Mouse (Mus musculus) neutrophil, adult 5-6 weeks (primary cell): ENCODE results near the gene Cenpx. TPM values are rescaled to one million over a fixed set of nuclear protein-coding genes. Genes with fewer than 3 reads are reported as not detected.
A peak's percentile ranks its signal among the peaks of the same experiment; 100 is the strongest.
"Not testable (repeated sequence)": the region's sequence is repeated elsewhere in the genome, so short reads cannot be mapped to it uniquely, and the experiment has no call there.

ENCODE experiments used
- ATAC-seq: fragments of 151-379, 151-347 bp; 2 replicates; pipeline ENCODE4 v1.8.0; 2017; ENCODE audit warnings: mild to moderate bottlenecking, moderate TSS enrichment; ENCODE audit not compliant: insufficient number of reproducible peaks, poor library complexity, low FRiP score, severe bottlenecking; ENCODE audit errors: extremely low read depth
- total RNA-seq: library from RNA; stranded (forward); fragments of 200-1000 nt; gene quantifications from 2 replicates; pipeline ENCODE4 v1.2.3, GENCODE M21; 2017

Cenpx gene
- total RNA-seq: 24.2 and 44.7 TPM in 2 replicates

DNA sequence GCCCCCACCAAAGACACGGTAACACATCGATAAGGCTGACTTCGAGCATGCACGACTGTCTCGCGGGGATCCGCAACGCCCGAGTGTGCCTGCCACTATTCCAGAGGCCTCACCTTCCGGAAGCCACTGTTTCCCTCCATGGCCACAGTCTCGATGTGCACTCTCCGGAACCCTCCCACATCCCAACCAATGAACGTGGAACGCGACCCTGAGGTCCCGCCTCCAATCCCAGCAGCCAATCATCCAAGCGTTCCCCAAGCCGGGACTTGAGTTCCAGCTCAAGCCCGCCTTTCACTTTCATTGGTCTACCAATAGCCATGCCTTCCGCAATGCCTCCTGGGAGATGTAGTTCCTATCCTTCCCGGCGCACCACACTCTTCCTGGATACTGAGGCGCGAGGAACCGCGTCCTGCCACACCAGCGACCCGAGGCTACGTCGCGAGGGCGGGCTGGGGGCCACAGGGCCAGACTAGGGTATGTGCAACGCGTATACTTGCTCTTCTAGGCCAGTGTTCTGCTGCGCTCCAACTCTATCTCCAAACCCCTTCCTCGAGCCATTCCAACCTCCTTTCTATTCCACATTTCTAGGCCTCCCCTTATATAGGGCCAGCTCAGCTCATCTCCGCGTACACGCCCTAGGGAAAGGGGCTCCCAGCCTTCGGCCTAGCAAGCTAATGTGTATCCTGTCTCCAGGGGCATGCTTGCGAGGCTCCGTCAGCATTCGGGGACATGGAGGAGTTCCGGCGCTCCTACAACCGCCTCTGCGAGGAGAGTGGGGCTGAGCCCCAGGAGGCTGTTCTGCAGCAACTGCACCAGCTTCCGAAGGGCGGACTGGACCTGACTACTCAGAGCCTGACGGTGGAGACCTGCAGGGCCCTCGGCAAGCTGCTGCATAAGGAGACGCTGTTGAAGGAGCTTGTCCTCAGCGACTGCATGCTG is at the start of gene Cenpx, which contains the start of gene Lrrc45:
Cenpx (minus strand) TSS at position 159 of the 939 bp plus-strand sequence.
Lrrc45 (plus strand) TSS at position 346 of the 939 bp plus-strand sequence.
- ATAC-seq: peak; percentile 95

- ATAC-seq: not testable (repeated sequence)
Measured at GRCm38 (mm10) chr11:120762672-120763041, 49.1 kb upstream of the Cenpx start, which contains the start of gene Hmga1b. Gene Hmga1b (plus strand): TSS chr11:120762794.

- ATAC-seq: no peak
Measured at GRCm38 (mm10) chr11:120761811-120762671, 48.5 kb upstream of the Cenpx start.

DNA sequence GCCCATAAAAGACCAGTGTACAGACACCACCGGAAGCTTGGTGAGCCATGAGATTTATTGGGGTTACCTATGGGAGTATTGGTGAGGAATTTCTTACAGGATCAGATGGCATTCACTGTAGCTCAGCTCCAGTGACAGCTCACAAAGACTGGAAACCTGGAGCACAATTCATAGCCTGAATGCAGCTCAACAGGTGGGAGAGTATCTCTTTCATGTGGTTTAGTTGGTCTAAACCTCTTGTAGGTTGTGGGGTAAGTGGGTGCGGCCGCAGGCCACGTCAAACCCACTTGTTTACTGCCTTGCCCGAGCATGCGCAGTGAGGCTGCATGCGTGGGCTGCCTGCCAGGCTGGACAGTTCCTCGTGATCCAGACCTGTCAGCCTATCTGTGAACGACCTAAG is 46.7 kb upstream of the Cenpx start:
- ATAC-seq: no peak

DNA sequence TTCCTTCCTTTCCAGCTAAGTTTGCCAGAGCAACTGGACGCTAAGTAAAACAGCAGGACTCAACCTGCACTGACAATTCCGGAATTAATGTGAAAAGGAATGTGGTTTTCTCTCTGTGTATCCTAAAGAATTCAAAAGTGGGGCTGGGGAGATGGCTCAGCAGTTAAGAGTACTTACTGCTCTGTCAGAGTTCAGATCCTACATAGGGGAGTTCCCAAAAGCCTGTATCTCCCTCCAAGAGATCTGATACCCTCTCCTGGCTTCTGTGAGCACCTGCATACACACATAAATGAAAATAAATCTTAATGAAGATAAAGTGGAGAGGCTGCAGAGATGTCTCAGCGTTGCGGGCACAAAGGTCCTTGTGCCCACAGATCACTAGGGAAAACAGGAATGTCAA is 38.1 kb upstream of the Cenpx start:
- ATAC-seq: no peak

- peak; percentile 56; the same call in 1 of the 2 replicates for ATAC-seq
Measured at GRCm38 (mm10) chr11:120749430-120749829, 35.9 kb upstream of the Cenpx start.

- ATAC-seq: no peak
Measured at GRCm38 (mm10) chr11:120747974-120748373, 34.4 kb upstream of the Cenpx start.

DNA sequence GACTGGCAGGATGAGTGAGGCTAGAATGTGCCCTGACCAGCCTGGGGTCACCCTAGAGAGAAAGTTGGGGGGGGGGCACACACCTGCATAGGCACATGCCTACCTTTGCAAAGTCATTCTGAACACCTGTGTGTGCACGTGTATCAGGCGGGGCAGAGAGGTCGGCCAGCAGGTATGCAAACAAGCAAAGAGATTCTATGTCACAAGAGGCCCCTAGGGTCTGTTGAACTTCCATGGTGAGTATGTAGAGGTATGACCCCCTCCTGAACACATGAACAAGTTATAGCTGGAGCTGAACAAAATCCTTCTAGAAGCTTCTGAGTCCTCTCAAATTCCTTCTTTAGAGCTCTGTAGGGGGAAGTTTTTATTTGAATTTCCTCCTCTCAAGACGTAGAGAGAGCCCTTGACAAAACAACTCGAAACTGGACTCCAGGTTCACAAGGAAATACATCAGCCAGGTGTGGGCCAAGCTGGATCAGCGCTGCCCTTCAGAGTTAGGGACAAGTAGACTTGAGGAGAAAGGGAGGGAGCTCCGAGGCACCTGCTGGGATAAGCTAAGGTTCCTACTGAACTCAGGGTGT is 30.7 kb upstream of the Cenpx start:
- no peak for ATAC-seq

DNA sequence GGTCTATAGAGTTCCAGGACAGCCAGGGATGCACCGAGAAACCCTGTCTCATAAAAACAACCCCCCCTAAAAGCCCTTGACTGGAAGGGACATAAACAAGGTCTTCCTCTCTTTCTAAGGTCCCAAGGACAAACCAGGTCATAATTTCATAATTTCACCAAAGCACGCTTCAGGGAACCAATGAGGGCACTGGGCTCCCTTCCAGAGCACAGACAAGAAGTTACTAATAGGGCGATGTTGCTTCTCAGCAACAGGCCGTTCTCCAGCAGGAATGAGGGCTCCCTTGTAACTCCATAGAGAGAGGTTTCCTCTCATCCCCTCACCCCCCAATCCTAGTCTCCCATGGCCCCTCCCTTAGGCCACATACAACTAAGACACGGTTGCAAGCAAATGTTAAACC is 27.4 kb upstream of the Cenpx start:
- ATAC-seq: no peak

GRCm38 (mm10) chr11:120736424-120736823 is 22.9 kb upstream of the Cenpx start:
- no peak for ATAC-seq

- ATAC-seq: no peak
Measured at GRCm38 (mm10) chr11:120733521-120733920, 20.0 kb upstream of the Cenpx start.

- no peak for ATAC-seq
Measured at GRCm38 (mm10) chr11:120731858-120732680, 18.5 kb upstream of the Cenpx start, which contains the start of gene Cbr2. Gene Cbr2 (minus strand): TSS chr11:120732114.

GRCm38 (mm10) chr11:120731395-120731794 is 17.9 kb upstream of the Cenpx start:
- no peak for ATAC-seq

- ATAC-seq: no peak
Measured at GRCm38 (mm10) chr11:120730331-120730870, 16.9 kb upstream of the Cenpx start.

DNA sequence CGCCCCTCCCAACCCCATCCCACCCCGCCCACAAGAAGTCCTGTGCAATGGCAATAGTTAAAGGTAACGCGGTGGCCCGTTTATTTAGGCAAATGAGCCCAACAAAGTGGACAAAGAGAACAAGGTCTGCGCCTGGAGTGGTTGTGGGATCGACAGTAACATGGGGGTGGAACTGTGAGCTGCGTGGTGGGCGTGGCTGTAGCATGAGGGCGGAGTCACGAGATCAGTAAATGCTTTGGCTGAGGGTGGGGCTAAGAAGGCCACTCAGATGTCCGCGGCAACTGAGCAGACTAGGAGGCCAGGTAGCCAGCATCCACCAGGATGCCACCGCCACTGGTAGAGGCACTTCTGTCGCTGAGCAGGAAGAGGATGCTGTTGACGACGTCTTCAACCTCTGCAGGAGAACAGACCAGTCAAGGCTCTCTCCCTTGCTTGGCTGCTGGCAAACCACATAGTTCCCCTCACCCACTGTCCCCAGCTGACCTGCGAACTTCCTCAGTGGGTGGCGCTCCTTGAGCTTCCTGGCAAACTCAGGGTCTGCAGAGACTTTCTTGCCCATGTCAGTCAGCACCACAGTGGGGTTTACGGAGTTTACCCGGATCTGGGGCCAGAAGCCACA is 16.0 kb upstream of the Cenpx start:
- ATAC-seq: peak; percentile 30

DNA sequence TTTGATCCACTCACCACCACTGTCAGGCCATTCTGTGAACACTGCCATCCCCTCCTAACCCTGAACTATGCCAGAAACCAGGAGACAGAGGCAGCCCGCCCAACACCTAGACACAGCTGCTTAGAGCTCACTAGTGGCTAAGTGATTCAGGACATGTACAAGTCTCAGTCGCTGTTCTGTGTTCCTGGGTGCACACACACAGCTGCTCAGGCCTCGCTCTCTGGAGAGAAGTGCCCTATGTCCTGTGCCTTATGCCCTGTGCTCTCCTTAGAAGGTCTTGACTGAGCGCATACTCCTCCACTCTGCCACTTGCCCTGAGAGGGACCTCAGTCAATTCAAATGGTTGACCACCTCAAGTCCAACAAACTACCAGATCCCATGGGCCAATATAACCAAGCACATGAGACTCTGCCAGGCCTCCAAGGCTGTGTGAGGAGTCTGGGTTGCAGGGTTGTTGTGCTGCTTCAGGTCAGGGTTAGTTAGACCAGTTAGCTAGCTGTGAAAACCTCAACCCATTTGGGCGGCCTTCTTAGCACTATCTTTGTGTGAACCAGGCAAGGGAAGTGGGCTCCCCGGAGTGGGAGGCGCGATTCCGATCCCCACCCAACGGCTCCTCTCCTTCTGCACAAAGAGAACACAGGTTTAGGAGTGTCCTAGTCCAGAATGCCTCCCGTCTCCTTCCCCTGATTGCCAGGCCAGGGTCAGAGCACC is 15.1 kb upstream of the Cenpx start:
- no peak for ATAC-seq

DNA sequence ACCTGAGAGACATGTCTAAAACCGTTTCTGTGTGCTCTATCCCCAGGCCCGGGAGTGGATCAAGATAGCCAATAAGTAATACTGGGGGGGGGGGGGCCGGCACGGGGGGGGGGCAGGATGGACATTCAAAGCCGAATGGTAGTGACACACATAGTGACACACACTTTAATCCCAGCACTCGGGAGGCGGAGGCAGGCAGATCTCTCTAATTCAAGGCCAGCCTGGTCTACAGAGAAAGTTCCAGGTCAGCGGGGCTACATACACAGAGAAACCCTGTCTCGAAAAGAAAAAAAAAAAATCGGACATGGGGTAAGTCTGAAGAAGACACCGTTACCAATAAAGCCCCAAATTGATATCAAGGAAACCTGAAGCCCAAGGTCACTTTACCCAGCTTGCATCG is 14.0 kb upstream of the Cenpx start:
- ATAC-seq: no peak
